Mouse (Mus musculus): ENCODE measurements at regions not wholly inside any gene's neighbourhood (a gene's known extent, or its start where the extent isn't known, plus 50 kb on each side); places are given as distances from the start of the nearest gene placed in this dataset.

GRCm38 (mm10) chr14:94912326-94912725, 968.7 kb upstream of the 4921530L21Rik start:
- TF ChIP-seq CTCF (IDR thresholded peaks at IDR 0.05; ENCODE audit: borderline replicate concordance, insufficient read depth, low read depth, low read length) (no peak), POLR2A (IDR thresholded peaks at IDR 0.05; ENCODE audit: borderline replicate concordance, insufficient read depth, low read length) (no peak)
